Mouse (Mus musculus): Measurements from ENCODE around the gene Tfb1m.

Tfb1m gene

DNA sequence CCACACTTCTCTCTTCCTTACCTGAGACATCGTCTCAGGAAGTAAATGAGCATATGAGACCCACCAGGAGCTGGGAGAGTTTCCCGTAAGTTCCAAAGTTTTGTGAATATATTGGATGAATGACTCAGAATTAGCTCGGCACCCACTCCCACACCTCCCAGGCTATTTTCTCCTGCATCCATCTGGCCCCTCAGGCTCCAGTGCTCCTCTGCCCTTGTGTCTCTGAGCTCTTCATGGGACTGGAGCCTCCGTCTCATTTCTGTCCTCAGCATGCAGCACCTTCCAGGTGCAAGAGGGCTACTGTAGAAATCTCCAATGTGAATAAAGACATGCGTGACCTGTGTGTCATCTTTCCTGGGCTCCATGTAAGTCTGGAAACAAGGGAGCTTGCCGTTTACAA lies 85.6 kb downstream of the Tfb1m start:
- DNase-seq (ENCODE audit: extremely low read depth, low read depth), result no peak
